ENCODE assay signal across 9 mouse cellular contexts in the genomic region with DNA sequence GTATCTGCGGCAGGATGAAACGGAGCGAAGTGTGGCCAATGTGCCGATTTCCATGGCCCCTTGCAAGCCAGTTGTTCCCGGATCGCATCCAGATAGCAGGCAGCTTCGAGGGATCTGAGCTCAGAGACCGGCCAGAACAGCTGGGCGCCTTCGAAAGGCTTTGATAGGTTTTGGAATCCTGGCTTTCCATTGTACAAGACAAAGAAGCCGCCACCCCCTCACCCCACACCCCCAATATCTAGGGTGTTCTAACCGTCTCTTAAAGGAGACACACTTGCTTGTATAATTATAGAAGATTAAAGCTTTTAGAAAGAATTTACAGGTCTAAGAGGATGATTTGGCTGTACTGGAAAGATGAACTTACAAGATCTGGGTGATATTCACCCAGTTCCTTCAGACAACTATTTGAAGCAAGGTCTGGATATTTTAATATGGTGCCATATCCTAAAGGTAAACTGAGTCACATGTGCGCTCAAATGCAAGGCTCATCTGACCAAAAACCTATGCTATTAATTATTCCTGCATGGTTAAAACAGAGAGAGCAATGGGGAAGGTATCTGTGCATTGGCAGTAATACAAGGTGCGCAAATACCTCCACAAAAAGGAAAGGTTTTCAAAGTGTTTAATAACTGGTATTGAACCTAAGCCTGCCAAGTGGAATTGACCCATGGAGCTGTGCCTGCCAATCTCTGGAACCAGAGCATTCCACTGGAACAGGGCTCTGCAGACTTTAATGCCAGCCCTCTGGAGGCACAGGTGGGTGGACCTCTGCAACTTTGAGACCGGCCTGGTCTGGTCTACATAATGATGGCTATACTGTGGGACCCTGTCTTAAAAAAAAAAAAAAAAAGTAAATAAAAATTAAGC.
DNase-seq lines count a peak whose midpoint lies in the region; ATAC-seq lines count a peak whose summit lies in the region.
"Had no signal": no experiment of that assay in that cellular context is flagged by ENCODE, and none has a peak within 500 bp of the region (broad histone marks: within the 10 kb centered on the region; RNA-seq: fewer than 3 reads in every experiment).

No protein-coding gene starts in this region.

- H3K9ac ChIP-seq in midbrain, embryonic 13.5 days (replicated peaks), result no peak overlapping the region
- H3K9ac ChIP-seq: liver, postnatal 0 days had no signal

- H3K36me3 ChIP-seq in midbrain, embryonic 10.5 days, result no peaks in the 10 kb centered on the region
- H3K36me3 ChIP-seq in midbrain, embryonic 13.5 days, result no peaks in the 10 kb centered on the region

- no peaks in the 10 kb centered on the region; the same call in 1 of the 2 replicates for H3K27me3 ChIP-seq in midbrain, embryonic 10.5 days (ENCODE audit: low read depth, poor library complexity, severe bottlenecking)
- no peaks in the 10 kb centered on the region for H3K27me3 ChIP-seq in midbrain, embryonic 13.5 days

- no peak overlapping the region for H3K27ac ChIP-seq in midbrain, embryonic 10.5 days (replicated peaks)
- no peak overlapping the region for H3K27ac ChIP-seq in midbrain, embryonic 13.5 days

- no peak for ATAC-seq in midbrain, embryonic 13.5 days
- ATAC-seq: liver, postnatal 0 days had no signal

- 48% methylated on average over 15 of the region's 15 CpGs for WGBS in midbrain, embryonic 10.5 days
- WGBS in midbrain, embryonic 13.5 days, result 44% methylated on average over 15 of the region's 15 CpGs

- DNase-seq in gastrocnemius, postnatal 10 days, result peak; percentile 30
- DNase-seq in gastrocnemius, postnatal 25 days, result no peak
- peak; percentile 29 for DNase-seq in midbrain, embryonic 10.5 days (ENCODE audit: low spot score)
- DNase-seq in lung, postnatal 4 days, result peak; percentile 22 to 63
- DNase-seq in urinary bladder, postnatal 4 days (ENCODE audit: low spot score in 2 of 2), result no peak
- DNase-seq in urinary bladder, postnatal 14 days (ENCODE audit: low spot score), result no peak
- no peak for DNase-seq in adrenal gland, postnatal 4 days (ENCODE audit: low spot score in 2 of 2)
- DNase-seq: liver, postnatal 0 days had no signal

- peaks cover 7% of the 10 kb centered on the region; the same call in 1 of the 2 replicates for H3K4me1 ChIP-seq in midbrain, embryonic 10.5 days
- H3K4me1 ChIP-seq in midbrain, embryonic 13.5 days (replicated peaks), result no peaks in the 10 kb centered on the region

- no peak overlapping the region for H3K4me3 ChIP-seq in midbrain, embryonic 10.5 days
- H3K4me3 ChIP-seq in midbrain, embryonic 13.5 days (replicated peaks), result no peak overlapping the region

- no peak overlapping the region for H3K4me2 ChIP-seq in midbrain, embryonic 13.5 days (replicated peaks)

- no peaks in the 10 kb centered on the region for H3K9me3 ChIP-seq in midbrain, embryonic 10.5 days (replicated peaks)
- H3K9me3 ChIP-seq in midbrain, embryonic 13.5 days, result no peaks in the 10 kb centered on the region

Comparison
In these comparisons a context has a peak if more than half of its experiments do, and no peak if none do; other contexts are left out.
1. DNase-seq: peak in gastrocnemius, postnatal 10 days (single experiment), midbrain, embryonic 10.5 days (single experiment) and lung, postnatal 4 days (2 of 2); none in gastrocnemius, postnatal 25 days (single experiment), urinary bladder, postnatal 4 days (0 of 2), urinary bladder, postnatal 14 days (single experiment) and adrenal gland, postnatal 4 days (0 of 2).